Mouse (Mus musculus): ENCODE results near the gene Cab39. TPM values are rescaled to one million over a fixed set of nuclear protein-coding genes. Genes with fewer than 3 reads are reported as not detected.

Gene Cab39
- polyA plus RNA-seq, 1 experiment, result 41.8 TPM

DNA sequence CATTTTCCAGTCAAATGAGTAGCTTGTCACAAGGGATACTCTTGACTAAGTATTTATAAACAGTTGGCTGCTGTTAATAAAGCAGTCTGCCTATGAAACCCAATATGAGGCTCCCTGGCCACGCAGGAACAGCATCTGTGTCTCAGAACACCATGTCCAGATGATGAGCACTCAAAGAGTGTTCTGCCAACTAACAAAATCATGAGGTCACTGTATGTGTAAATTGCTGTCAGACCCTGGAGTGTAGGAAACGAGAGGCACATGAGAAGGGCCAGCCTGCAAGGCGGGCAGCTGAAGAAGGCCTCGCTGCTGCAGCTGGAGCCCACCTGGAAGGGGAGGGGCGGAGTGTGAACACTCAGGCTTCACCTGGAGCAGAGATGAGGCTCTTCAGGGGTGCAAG is 33.9 kb downstream of the Cab39 start:
- H3K27me3 ChIP-seq (replicated peaks; ENCODE audit: control insufficient read depth, insufficient read depth, low read length), result no peaks in the 10 kb centered on the region
- no peak for DNase-seq
- H3K4me3 ChIP-seq (ENCODE audit: insufficient read depth, low read depth, low read length), result no peak overlapping the region
- WGBS, result 73% methylated on average over 5 of the region's 5 CpGs
- no peaks in the 10 kb centered on the region for H3K4me1 ChIP-seq (ENCODE audit: control insufficient read depth, insufficient read depth, low read length)
- TF ChIP-seq POLR2A (IDR thresholded peaks at IDR 0.05; ENCODE audit: low read depth, low read length) (no peak), CTCF (conservative IDR thresholded peaks at IDR 0.05; ENCODE audit: insufficient read depth, insufficient read length, low read depth, low read length) (no peak)
- no peak overlapping the region for H3K27ac ChIP-seq (ENCODE audit: insufficient read depth, low read depth, low read length)
- peaks cover 3% of the 10 kb centered on the region for H3K36me3 ChIP-seq (ENCODE audit: control insufficient read depth, insufficient read depth, low read length)

- H3K4me1 ChIP-seq (ENCODE audit: control insufficient read depth, insufficient read depth, low read length), result no peaks in the 10 kb centered on the region
- no peak for TF ChIP-seq CTCF (conservative IDR thresholded peaks at IDR 0.05; ENCODE audit: insufficient read depth, insufficient read length, low read depth, low read length)
- TF ChIP-seq POLR2A (IDR thresholded peaks at IDR 0.05; ENCODE audit: low read depth, low read length), result no peak
- no peaks in the 10 kb centered on the region; the same call in 1 of the 2 replicates for H3K36me3 ChIP-seq (ENCODE audit: control insufficient read depth, insufficient read depth, low read length)
- no peak overlapping the region for H3K27ac ChIP-seq (ENCODE audit: insufficient read depth, low read depth, low read length)
- H3K27me3 ChIP-seq (replicated peaks; ENCODE audit: control insufficient read depth, insufficient read depth, low read length), result no peaks in the 10 kb centered on the region
- no peak overlapping the region for H3K4me3 ChIP-seq (ENCODE audit: insufficient read depth, low read depth, low read length)
- 95% methylated on average over 1 of the region's 1 CpGs for WGBS
- DNase-seq, result no peak
Measured at GRCm38 (mm10) chr1:85829016-85829415, 35.8 kb downstream of the Cab39 start.

DNA sequence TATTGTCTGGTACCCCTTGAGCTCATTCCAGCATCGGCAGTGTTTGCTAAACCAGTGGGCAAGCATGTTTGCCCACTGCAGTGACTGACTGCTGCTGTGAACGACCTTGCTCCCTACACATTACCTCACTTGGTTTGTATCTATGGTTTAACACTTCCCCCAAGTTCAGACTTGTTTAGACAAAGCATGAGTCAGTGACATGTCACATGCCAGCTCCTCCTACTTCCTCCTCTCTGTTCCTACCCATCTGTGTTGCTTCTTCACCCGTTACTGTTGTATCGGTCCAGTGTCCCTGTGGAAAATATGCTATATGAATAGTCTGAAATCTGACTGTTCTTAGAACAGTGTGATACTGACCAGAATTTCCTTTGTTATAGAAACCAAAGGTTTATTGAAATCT is 44.8 kb downstream of the Cab39 start:
- TF ChIP-seq POLR2A (IDR thresholded peaks at IDR 0.05; ENCODE audit: low read depth, low read length), result no peak
- TF ChIP-seq CTCF (conservative IDR thresholded peaks at IDR 0.05; ENCODE audit: insufficient read depth, insufficient read length, low read depth, low read length), result no peak
- peak; percentile 15 for DNase-seq
- WGBS, result 57% methylated on average over 4 of the region's 4 CpGs
- peaks cover 3% of the 10 kb centered on the region for H3K36me3 ChIP-seq (ENCODE audit: control insufficient read depth, insufficient read depth, low read length)
- H3K4me1 ChIP-seq (ENCODE audit: control insufficient read depth, insufficient read depth, low read length), result no peaks in the 10 kb centered on the region
- no peak overlapping the region for H3K27ac ChIP-seq (ENCODE audit: insufficient read depth, low read depth, low read length)
- H3K27me3 ChIP-seq (replicated peaks; ENCODE audit: control insufficient read depth, insufficient read depth, low read length), result no peaks in the 10 kb centered on the region
- H3K4me3 ChIP-seq (ENCODE audit: insufficient read depth, low read depth, low read length), result no peak overlapping the region

DNA sequence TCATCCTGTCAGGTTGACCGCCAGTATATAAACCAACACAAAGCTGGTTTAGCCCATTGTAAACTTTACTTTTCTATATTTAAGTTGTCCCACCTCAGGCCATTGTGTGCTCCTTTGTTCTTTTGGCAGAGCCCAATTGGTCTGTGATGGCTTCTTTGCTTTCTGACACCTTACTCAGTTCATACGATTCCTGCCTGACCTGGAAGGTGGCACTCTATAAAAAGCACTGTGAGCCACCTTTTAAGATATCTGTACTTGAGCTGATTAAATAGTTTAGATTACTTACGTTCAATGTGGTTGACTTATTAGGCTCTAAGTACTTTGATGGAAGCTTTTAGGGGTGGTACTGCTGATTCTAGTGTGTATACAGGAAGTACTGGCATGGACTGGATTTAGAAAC is 46.1 kb downstream of the Cab39 start:
- DNase-seq, result no peak
- Histone ChIP-seq H3K4me3 (ENCODE audit: insufficient read depth, low read depth, low read length) (no peak overlapping the region), H3K27ac (ENCODE audit: insufficient read depth, low read depth, low read length) (no peak overlapping the region), H3K27me3 (replicated peaks; ENCODE audit: control insufficient read depth, insufficient read depth, low read length) (no peaks in the 10 kb centered on the region), H3K4me1 (ENCODE audit: control insufficient read depth, insufficient read depth, low read length) (no peaks in the 10 kb centered on the region; the same call in 1 of the 2 replicates), H3K36me3 (ENCODE audit: control insufficient read depth, insufficient read depth, low read length) (peaks cover 3% of the 10 kb centered on the region)
- WGBS, result 72% methylated on average over 3 of the region's 3 CpGs
- TF ChIP-seq CTCF (conservative IDR thresholded peaks at IDR 0.05; ENCODE audit: insufficient read depth, insufficient read length, low read depth, low read length) (no peak), POLR2A (IDR thresholded peaks at IDR 0.05; ENCODE audit: low read depth, low read length) (no peak)

- no peaks in the 10 kb centered on the region; the same call in 1 of the 2 replicates for H3K4me1 ChIP-seq (ENCODE audit: control insufficient read depth, insufficient read depth, low read length)
- 87% methylated on average over 1 of the region's 1 CpGs for WGBS
- no peak for DNase-seq
- peaks cover 3% of the 10 kb centered on the region for H3K36me3 ChIP-seq (ENCODE audit: control insufficient read depth, insufficient read depth, low read length)
- H3K4me3 ChIP-seq (ENCODE audit: insufficient read depth, low read depth, low read length), result no peak overlapping the region
- TF ChIP-seq CTCF (conservative IDR thresholded peaks at IDR 0.05; ENCODE audit: insufficient read depth, insufficient read length, low read depth, low read length) (no peak), POLR2A (IDR thresholded peaks at IDR 0.05; ENCODE audit: low read depth, low read length) (no peak)
- no peaks in the 10 kb centered on the region for H3K27me3 ChIP-seq (replicated peaks; ENCODE audit: control insufficient read depth, insufficient read depth, low read length)
- no peak overlapping the region for H3K27ac ChIP-seq (ENCODE audit: insufficient read depth, low read depth, low read length)
Measured at GRCm38 (mm10) chr1:85839790-85840189, 46.5 kb downstream of the Cab39 start.

GRCm38 (mm10) chr1:85840421-85840820 is 47.2 kb downstream of the Cab39 start:
- Histone ChIP-seq H3K4me3 (ENCODE audit: insufficient read depth, low read depth, low read length) (no peak overlapping the region), H3K27ac (ENCODE audit: insufficient read depth, low read depth, low read length) (no peak overlapping the region), H3K27me3 (replicated peaks; ENCODE audit: control insufficient read depth, insufficient read depth, low read length) (no peaks in the 10 kb centered on the region), H3K4me1 (ENCODE audit: control insufficient read depth, insufficient read depth, low read length) (no peaks in the 10 kb centered on the region; the same call in 1 of the 2 replicates), H3K36me3 (ENCODE audit: control insufficient read depth, insufficient read depth, low read length) (peaks cover 3% of the 10 kb centered on the region)
- WGBS, result 83% methylated on average over 4 of the region's 4 CpGs
- no peak for DNase-seq
- TF ChIP-seq CTCF (conservative IDR thresholded peaks at IDR 0.05; ENCODE audit: insufficient read depth, insufficient read length, low read depth, low read length) (no peak), POLR2A (IDR thresholded peaks at IDR 0.05; ENCODE audit: low read depth, low read length) (no peak)

DNA sequence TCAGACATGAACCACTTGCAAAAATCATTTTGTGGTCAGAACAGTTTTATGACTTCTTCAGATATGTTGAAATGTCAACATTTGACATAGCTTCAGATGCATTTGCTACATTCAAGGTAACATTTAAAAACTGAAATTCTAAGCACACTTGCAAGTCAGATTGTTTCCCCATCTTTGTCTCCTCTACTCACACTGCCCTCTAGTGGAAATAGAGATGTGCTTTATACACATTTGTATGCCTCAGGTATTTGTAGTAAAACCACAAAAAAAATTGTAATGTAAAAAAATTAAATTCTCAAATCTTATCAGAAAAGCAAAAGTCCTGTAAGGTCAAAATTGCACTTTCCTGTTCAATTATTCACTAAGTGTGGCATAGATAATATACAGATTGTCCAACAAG is 49.0 kb downstream of the Cab39 start:
- Histone ChIP-seq H3K4me3 (ENCODE audit: insufficient read depth, low read depth, low read length) (no peak overlapping the region), H3K4me1 (ENCODE audit: control insufficient read depth, insufficient read depth, low read length) (no peaks in the 10 kb centered on the region; the same call in 1 of the 2 replicates), H3K27me3 (replicated peaks; ENCODE audit: control insufficient read depth, insufficient read depth, low read length) (no peaks in the 10 kb centered on the region), H3K36me3 (ENCODE audit: control insufficient read depth, insufficient read depth, low read length) (no peaks in the 10 kb centered on the region; the same call in 1 of the 2 replicates), H3K27ac (ENCODE audit: insufficient read depth, low read depth, low read length) (no peak overlapping the region)
- TF ChIP-seq POLR2A (IDR thresholded peaks at IDR 0.05; ENCODE audit: low read depth, low read length) (no peak), CTCF (conservative IDR thresholded peaks at IDR 0.05; ENCODE audit: insufficient read depth, insufficient read length, low read depth, low read length) (0 out of 2 replicates have a peak, but pooled peaks have one; percentile 6)
- peak; percentile 43 for DNase-seq

All from kidney, adult 2 months (tissue).